Mouse (Mus musculus): Measurements from ENCODE around the gene Ranbp3. TPM values are rescaled to one million over a fixed set of nuclear protein-coding genes. Genes with fewer than 3 reads are reported as not detected.

The Ranbp3 gene
- total RNA-seq, 2 experiments from 2014 or later: 56.6 to 62.0 TPM

- peak; percentile 52 for DNase-seq
Observed at GRCm38 (mm10) chr17:56673647-56674416, 738 bp downstream of the Ranbp3 start.

GRCm38 (mm10) chr17:56681791-56682190, 8.7 kb downstream of the Ranbp3 start:
- no peak for DNase-seq

GRCm38 (mm10) chr17:56682880-56683279, 9.8 kb downstream of the Ranbp3 start:
- DNase-seq: no peak

GRCm38 (mm10) chr17:56683546-56684140, 10.5 kb downstream of the Ranbp3 start:
- DNase-seq: no peak

GRCm38 (mm10) chr17:56684649-56685048, 11.6 kb downstream of the Ranbp3 start:
- no peak for DNase-seq

GRCm38 (mm10) chr17:56686801-56687200, 13.7 kb downstream of the Ranbp3 start:
- no peak for DNase-seq

GRCm38 (mm10) chr17:56688045-56688444, 15.0 kb downstream of the Ranbp3 start:
- DNase-seq: no peak

- no peak for DNase-seq
Observed at GRCm38 (mm10) chr17:56688689-56689088, 15.6 kb downstream of the Ranbp3 start.

GRCm38 (mm10) chr17:56693395-56693794, 20.3 kb downstream of the Ranbp3 start:
- no peak for DNase-seq

- peak; percentile 81 for DNase-seq
Observed at GRCm38 (mm10) chr17:56693851-56694310, 20.8 kb downstream of the Ranbp3 start.

- DNase-seq: no peak
Observed at GRCm38 (mm10) chr17:56700451-56700850, 27.4 kb downstream of the Ranbp3 start.

GRCm38 (mm10) chr17:56703038-56703437, 29.9 kb downstream of the Ranbp3 start:
- no peak for DNase-seq

GRCm38 (mm10) chr17:56706515-56706914, 33.4 kb downstream of the Ranbp3 start:
- no peak for DNase-seq

GRCm38 (mm10) chr17:56708692-56709091, 35.6 kb downstream of the Ranbp3 start:
- no peak for DNase-seq

- DNase-seq: no peak
Observed at GRCm38 (mm10) chr17:56709708-56710107, 36.6 kb downstream of the Ranbp3 start.

- DNase-seq: no peak
Observed at GRCm38 (mm10) chr17:56715360-56715759, 42.3 kb downstream of the Ranbp3 start.

GRCm38 (mm10) chr17:56715914-56716654, 43.0 kb downstream of the Ranbp3 start:
- no peak for DNase-seq

GRCm38 (mm10) chr17:56716655-56717362, 43.7 kb downstream of the Ranbp3 start:
- peak; percentile 97 for DNase-seq

GRCm38 (mm10) chr17:56717363-56718058, 44.4 kb downstream of the Ranbp3 start, which contains the start of the genes Ndufa11 and Vmac:
Gene Ndufa11 (plus strand): TSS chr17:56717767.
Gene Vmac (minus strand): TSS chr17:56718022.
- peak; percentile 97 for DNase-seq

GRCm38 (mm10) chr17:56722441-56722840, 49.3 kb downstream of the Ranbp3 start:
- peak; percentile 72 for DNase-seq

GRCm38 (mm10) chr17:56723419-56724161, 50.5 kb downstream of the Ranbp3 start:
- no peak for DNase-seq
